In the genomic region with DNA sequence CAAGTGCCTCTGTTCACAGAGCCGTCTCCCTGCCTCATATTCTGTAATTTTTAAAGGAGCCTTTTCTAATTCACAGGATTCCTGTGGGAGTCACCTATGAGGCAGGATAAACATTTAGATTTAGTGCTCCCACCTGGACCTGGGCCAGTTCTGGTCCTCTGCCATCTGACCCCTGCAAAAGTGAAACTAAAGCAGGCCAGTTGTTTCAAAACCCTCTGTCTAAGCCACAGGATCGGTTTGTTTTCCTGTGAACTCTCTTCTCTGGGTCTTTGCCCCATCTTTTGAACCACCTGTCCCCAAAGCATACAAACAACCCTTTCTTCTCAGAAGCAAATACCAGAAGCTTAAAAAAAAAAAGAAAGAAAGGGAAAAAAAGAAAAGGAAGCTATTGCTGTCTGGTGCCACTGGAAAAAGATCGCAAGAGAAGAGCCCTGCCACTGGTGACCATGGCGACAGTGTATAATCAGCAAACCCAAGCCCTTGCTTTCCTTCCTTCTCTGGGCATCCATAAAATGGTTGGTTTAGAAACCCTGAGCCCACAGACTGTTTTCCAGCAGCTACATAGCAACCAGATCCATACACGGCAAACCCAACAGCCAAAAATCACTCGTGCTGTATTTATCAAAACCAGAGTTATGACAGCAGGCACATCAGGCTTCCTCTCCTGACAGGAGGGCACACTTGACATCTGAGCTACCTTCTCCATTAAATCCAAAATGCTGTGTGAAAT, we compare ENCODE assay signal across 8 mouse cellular contexts. TPM values are rescaled to one million over a fixed set of nuclear protein-coding genes. Genes with fewer than 3 reads are reported as not detected.
DNase-seq lines count a peak whose midpoint lies in the region; ATAC-seq and TF ChIP-seq lines count a peak whose summit lies in the region.

No protein-coding gene starts in this region.

- no peak for TF ChIP-seq CTCF in midbrain, postnatal 0 days (IDR thresholded peaks at IDR 0.05)
- TF ChIP-seq CTCF in liver, embryonic 14.5 days (IDR thresholded peaks at IDR 0.05; ENCODE audit: low read depth), result no peak

- no peaks in the 10 kb centered on the region for H3K27me3 ChIP-seq in midbrain, postnatal 0 days (ENCODE audit: insufficient read depth, low read length)
- H3K27me3 ChIP-seq in midbrain, embryonic 14.5 days (ENCODE audit: control insufficient read depth, insufficient read depth, low read length), result no peaks in the 10 kb centered on the region
- H3K27me3 ChIP-seq in liver, embryonic 14.5 days (ENCODE audit: control insufficient read depth, insufficient read depth, low read length), result no peaks in the 10 kb centered on the region

- peak overlapping the region; percentile 0; the same call in 1 of the 2 replicates for H3K4me2 ChIP-seq in midbrain, postnatal 0 days (ENCODE audit: low read depth, low read length, poor library complexity, severe bottlenecking)
- no peak overlapping the region for H3K4me2 ChIP-seq in midbrain, embryonic 14.5 days (ENCODE audit: low read length)
- peak overlapping the region; percentile 53 for H3K4me2 ChIP-seq in liver, embryonic 14.5 days (ENCODE audit: low read depth)

- 0 out of 2 replicates have a peak overlapping the region, but pooled peaks have one; percentile 38 for H3K27ac ChIP-seq in midbrain, postnatal 0 days (ENCODE audit: low read depth, low read length)
- no peak overlapping the region for H3K27ac ChIP-seq in midbrain, embryonic 14.5 days (replicated peaks; ENCODE audit: low read depth, low read length)
- peak overlapping the region; percentile 35 for H3K27ac ChIP-seq in brown adipose tissue, adult 24 weeks (replicated peaks; ENCODE audit: low read depth, low read length)
- no peak overlapping the region for H3K27ac ChIP-seq in liver, embryonic 14.5 days

- H3K36me3 ChIP-seq in midbrain, postnatal 0 days (ENCODE audit: insufficient read depth, low read length), result no peaks in the 10 kb centered on the region
- H3K36me3 ChIP-seq in midbrain, embryonic 14.5 days (ENCODE audit: control insufficient read depth, insufficient read depth, low read length), result no peaks in the 10 kb centered on the region
- H3K36me3 ChIP-seq in liver, embryonic 14.5 days (replicated peaks; ENCODE audit: control insufficient read depth, insufficient read depth, low read depth), result no peaks in the 10 kb centered on the region

- no peak for DNase-seq in midbrain, postnatal 0 days (ENCODE audit: low spot score)
- no peak for DNase-seq in midbrain, embryonic 14.5 days
- peak; percentile 69 for DNase-seq in heart, postnatal 4 days
- DNase-seq in liver, embryonic 14.5 days (ENCODE audit: low read depth in 3 of 3, low spot score in 3 of 3), result no peak
- peak; percentile 61 for DNase-seq in ovary, postnatal 36 days (ENCODE audit: low spot score)
- no peak for DNase-seq in spleen, postnatal 10 days (ENCODE audit: low spot score in 2 of 2)

- 42% methylated on average over 6 of the region's 6 CpGs for WGBS in midbrain, postnatal 0 days
- 58% methylated on average over 6 of the region's 6 CpGs for WGBS in midbrain, embryonic 14.5 days
- WGBS in liver, embryonic 14.5 days (ENCODE audit: insufficient replicate concordance), result 33% methylated on average over 6 of the region's 6 CpGs

- no peak overlapping the region for H3K4me3 ChIP-seq in midbrain, postnatal 0 days (ENCODE audit: low read depth, low read length)
- no peak overlapping the region for H3K4me3 ChIP-seq in midbrain, embryonic 14.5 days (replicated peaks; ENCODE audit: low read depth, low read length)
- H3K4me3 ChIP-seq in brown adipose tissue, adult 24 weeks (ENCODE audit: insufficient read depth, low read depth, low read length), result peak overlapping the region; percentile 21
- peak overlapping the region; percentile 6; a peak in 2 of 4 replicates for H3K4me3 ChIP-seq in liver, embryonic 14.5 days (ENCODE audit: insufficient read depth in 1 of 2, low read depth in 2 of 2, low read length in 2 of 2)

- H3K9ac ChIP-seq in midbrain, postnatal 0 days (replicated peaks; ENCODE audit: low read length, poor library complexity, severe bottlenecking), result no peak overlapping the region
- H3K9ac ChIP-seq in midbrain, embryonic 14.5 days (replicated peaks; ENCODE audit: low read length), result no peak overlapping the region
- no peak overlapping the region for H3K9ac ChIP-seq in liver, embryonic 14.5 days (replicated peaks)

- H3K4me1 ChIP-seq in midbrain, postnatal 0 days (ENCODE audit: insufficient read depth, low read length), result 0 out of 2 replicates have a peak, but pooled peaks cover 3% of the 10 kb centered on the region
- 0 out of 2 replicates have a peak, but pooled peaks cover 5% of the 10 kb centered on the region for H3K4me1 ChIP-seq in midbrain, embryonic 14.5 days (ENCODE audit: control insufficient read depth, insufficient read depth, low read length)
- H3K4me1 ChIP-seq in brown adipose tissue, adult 24 weeks (ENCODE audit: control insufficient read depth, insufficient read depth, insufficient read length, low read length), result peaks cover 8% of the 10 kb centered on the region
- peaks cover 3 to 7% of the 10 kb centered on the region in 2 experiments; a peak in 2 of 4 replicates for H3K4me1 ChIP-seq in liver, embryonic 14.5 days (replicated peaks; ENCODE audit: control insufficient read depth in 2 of 2, insufficient read depth in 2 of 2, low read length in 1 of 2)

- TF ChIP-seq EP300 in liver, embryonic 14.5 days (IDR thresholded peaks at IDR 0.05; ENCODE audit: low read depth), result no peak

- no peak for ATAC-seq in midbrain, postnatal 0 days (ENCODE audit: low FRiP score)
- ATAC-seq in midbrain, embryonic 14.5 days (ENCODE audit: low FRiP score, low TSS enrichment), result no peak
- ATAC-seq in liver, embryonic 14.5 days (ENCODE audit: insufficient read depth), result no peak
- ATAC-seq in erythroid progenitor cell, adult 5-6 weeks (replicated peaks; ENCODE audit: low FRiP score, poor library complexity, severe bottlenecking), result no peak

- H3K9me3 ChIP-seq in midbrain, postnatal 0 days (ENCODE audit: low read length), result no peaks in the 10 kb centered on the region
- H3K9me3 ChIP-seq in midbrain, embryonic 14.5 days (ENCODE audit: control insufficient read depth, low read length), result no peaks in the 10 kb centered on the region
- no peaks in the 10 kb centered on the region for H3K9me3 ChIP-seq in liver, embryonic 14.5 days (ENCODE audit: control insufficient read depth, low read length)

RNA-seq across cellular contexts. Expression of gene Tspan2, which starts 10.3 kb away (rescaled TPM):
- 25.9 and 26.1 TPM in 2 replicates for total RNA-seq in midbrain, postnatal 0 days (2014; rRNA removed)
- 13.4 and 15.5 TPM in 2 replicates for polyA plus RNA-seq in midbrain, postnatal 0 days (2015; fragmentation: Nextera tagmentation; extraction: Ambion mirVana)
- polyA plus RNA-seq in midbrain, embryonic 14.5 days (2014; fragmentation: Nextera tagmentation; extraction: Ambion mirVana), result 10.4 and 10.5 TPM in 2 replicates
- 3.5 and 4.5 TPM in 2 replicates for polyA plus RNA-seq in brown adipose tissue, adult 24 weeks (2012; ENCODE audit: insufficient read depth, insufficient read length, missing spikeins)
- total RNA-seq in heart, postnatal 4 days (2021), result 10 to 100 TPM; 49.5 to 50.6 TPM
- polyA plus RNA-seq in liver, embryonic 14.5 days (2012; rRNA removed), result 0.67 and 1.2 TPM in 2 replicates
- 1.7 and 2.2 TPM in 2 replicates for polyA plus RNA-seq in liver, embryonic 14.5 days (2014; fragmentation: Nextera tagmentation; extraction: Ambion mirVana)
- 1.8 and 5.9 TPM in 2 replicates for total RNA-seq in erythroid progenitor cell, adult 5-6 weeks (2015; ENCODE audit: low replicate concordance)
- 2.3 and 3.5 TPM in 2 replicates for total RNA-seq in erythroid progenitor cell, adult 5-6 weeks (2017; ENCODE audit: low replicate concordance)

RNA-seq across cellular contexts. Expression of gene Tshb, which starts 58.5 kb away (rescaled TPM):
- total RNA-seq in midbrain, postnatal 0 days (2014; rRNA removed), result not detected in 2 replicates
- polyA plus RNA-seq in midbrain, postnatal 0 days (2015; fragmentation: Nextera tagmentation; extraction: Ambion mirVana), result 0.27 and 0.42 TPM in 2 replicates
- polyA plus RNA-seq in midbrain, embryonic 14.5 days (2014; fragmentation: Nextera tagmentation; extraction: Ambion mirVana), result 0.32 and 0.72 TPM in 2 replicates
- not detected in 2 replicates for polyA plus RNA-seq in brown adipose tissue, adult 24 weeks (2012; ENCODE audit: insufficient read depth, insufficient read length, missing spikeins)
- not detected for total RNA-seq in heart, postnatal 4 days (2021)
- not detected in 2 replicates for polyA plus RNA-seq in liver, embryonic 14.5 days (2012; rRNA removed)
- not detected in 2 replicates for polyA plus RNA-seq in liver, embryonic 14.5 days (2014; fragmentation: Nextera tagmentation; extraction: Ambion mirVana)
- not detected in 2 replicates for total RNA-seq in erythroid progenitor cell, adult 5-6 weeks (2015; ENCODE audit: low replicate concordance)
- 0.13 TPM in 1 of 2 replicates, not detected in the other for total RNA-seq in erythroid progenitor cell, adult 5-6 weeks (2017; ENCODE audit: low replicate concordance)

Comparison
In these comparisons a context has a peak if more than half of its experiments do, and no peak if none do; other contexts are left out.
1. H3K27ac ChIP-seq: peak in midbrain, postnatal 0 days (single experiment) and brown adipose tissue, adult 24 weeks (single experiment); none in midbrain, embryonic 14.5 days (single experiment) and liver, embryonic 14.5 days (single experiment).
2. DNase-seq: peak in heart, postnatal 4 days (single experiment) and ovary, postnatal 36 days (single experiment); none in midbrain, postnatal 0 days (single experiment), midbrain, embryonic 14.5 days (single experiment), liver, embryonic 14.5 days (0 of 3) and spleen, postnatal 10 days (0 of 2).
3. H3K4me3 ChIP-seq: peak in brown adipose tissue, adult 24 weeks (single experiment) and liver, embryonic 14.5 days (2 of 2); none in midbrain, postnatal 0 days (single experiment) and midbrain, embryonic 14.5 days (single experiment).